Mouse (Mus musculus) layer of hippocampus, adult 9-11 months (tissue): ENCODE data around the gene Rhox2f.
"Not testable (repeated sequence)": the region's sequence is repeated elsewhere in the genome, so short reads cannot be mapped to it uniquely, and the experiment has no call there.

Experiments
- DNase-seq: peaks from one replicate; pipeline ENCODE4 v3.0.0; 2022

The Rhox2f gene

GRCm38 (mm10) chrX:37571105-37571504, at the start of gene Rhox2f:
Gene Rhox2f (plus strand): TSS chrX:37571405.
- DNase-seq: not testable (repeated sequence)

DNA sequence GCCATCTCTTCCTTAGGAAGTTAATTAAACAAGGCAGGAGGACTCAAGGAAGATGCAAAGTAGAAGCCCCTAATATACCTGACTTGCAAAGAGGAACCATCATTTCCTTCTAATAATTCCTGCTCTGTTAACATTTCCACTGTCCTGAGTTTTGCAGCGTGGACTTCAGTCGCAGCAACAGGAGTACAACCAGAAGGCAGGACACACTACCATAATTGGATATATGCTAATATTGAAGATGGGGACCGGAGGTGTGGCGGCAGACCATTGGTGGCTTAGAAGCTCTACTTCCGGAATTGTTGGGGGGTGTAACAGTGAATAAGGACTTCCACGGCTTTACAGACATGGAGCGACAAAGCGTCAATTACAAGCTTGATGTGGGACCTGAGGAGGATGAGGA, 41.1 kb upstream of the Rhox2f start, which contains the start of gene Rhox2e:
TSS of gene Rhox2e (plus strand) at position 301 of the 400 bp plus-strand sequence.
- DNase-seq: not testable (repeated sequence)

GRCm38 (mm10) chrX:37541719-37542118, 29.5 kb upstream of the Rhox2f start, which contains the start of gene Rhox3e:
Gene Rhox3e (plus strand): TSS chrX:37542019.
- not testable (repeated sequence) for DNase-seq

DNA sequence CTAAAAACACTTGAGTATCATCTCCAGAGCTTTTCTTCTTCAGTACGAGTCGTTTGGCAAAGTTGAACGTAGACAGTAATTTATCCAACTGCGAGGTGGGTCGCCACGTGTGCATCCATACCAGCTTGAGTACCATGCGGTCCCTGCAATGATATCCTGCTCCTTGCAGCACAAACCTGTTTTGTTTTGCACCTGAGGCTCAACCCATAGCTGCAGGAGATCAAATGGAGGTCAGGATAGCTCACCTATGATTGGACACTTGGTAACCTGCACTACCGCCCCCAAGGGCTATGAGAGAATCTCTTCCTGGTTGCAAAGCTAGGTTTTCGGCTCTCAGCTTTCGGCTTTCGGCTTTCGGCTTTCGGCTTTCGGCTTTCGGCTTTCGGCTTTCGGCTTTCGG, 14.1 kb upstream of the Rhox2f start, which contains the start of gene Rhox4e:
TSS of gene Rhox4e (plus strand) at position 301 of the 400 bp plus-strand sequence.
- DNase-seq: not testable (repeated sequence)

- not testable (repeated sequence) for DNase-seq
Measured at GRCm38 (mm10) chrX:37572638-37573037, 1.4 kb downstream of the Rhox2f start.

- DNase-seq: not testable (repeated sequence)
Measured at GRCm38 (mm10) chrX:37580692-37581091, 9.5 kb downstream of the Rhox2f start, which contains the start of gene Rhox3f. Gene Rhox3f (plus strand): TSS chrX:37580992.

DNA sequence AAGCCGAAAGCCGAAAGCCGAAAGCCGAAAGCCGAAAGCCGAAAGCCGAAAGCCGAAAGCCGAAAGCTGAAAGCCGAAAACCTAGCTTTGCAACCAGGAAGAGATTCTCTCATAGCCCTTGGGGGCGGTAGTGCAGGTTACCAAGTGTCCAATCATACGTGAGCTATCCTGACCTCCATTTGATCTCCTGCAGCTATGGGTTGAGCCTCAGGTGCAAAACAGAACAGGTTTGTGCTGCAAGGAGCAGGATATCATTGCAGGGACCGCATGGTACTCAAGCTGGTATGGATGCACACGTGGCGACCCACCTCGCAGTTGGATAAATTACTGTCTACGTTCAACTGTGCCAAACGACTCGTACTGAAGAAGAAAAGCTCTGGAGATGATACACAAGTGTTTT, 36.4 kb downstream of the Rhox2f start, which contains the start of gene Rhox4f:
TSS of gene Rhox4f (minus strand) at position 101 of the 400 bp plus-strand sequence.
- DNase-seq: not testable (repeated sequence)
